ENCODE assay signal across 22 mouse cellular contexts in genomic region chr1:128860537-128860936, GRCm38 (mm10).
A peak's percentile ranks its signal among the peaks of the same experiment; 100 is the strongest.
DNase-seq lines count a peak whose midpoint lies in the region; ATAC-seq and TF ChIP-seq lines count a peak whose summit lies in the region.
"Had no signal": no experiment of that assay in that cellular context is flagged by ENCODE, and none has a peak within 500 bp of the region (broad histone marks: within the 10 kb centered on the region; RNA-seq: fewer than 3 reads in every experiment).

No protein-coding gene starts in this region.

- no peaks in the 10 kb centered on the region for H3K36me3 ChIP-seq in forebrain, embryonic 11.5 days (ENCODE audit: control insufficient read depth, insufficient read depth, low read length)
- no peaks in the 10 kb centered on the region for H3K36me3 ChIP-seq in forebrain, postnatal 0 days (ENCODE audit: insufficient read depth)
- no peaks in the 10 kb centered on the region for H3K36me3 ChIP-seq in neural tube, embryonic 12.5 days
- no peaks in the 10 kb centered on the region for H3K36me3 ChIP-seq in neural tube, embryonic 15.5 days
- no peaks in the 10 kb centered on the region for H3K36me3 ChIP-seq in forebrain, embryonic 15.5 days
- H3K36me3 ChIP-seq: heart, embryonic 10.5 days; kidney, embryonic 15.5 days; limb, embryonic 13.5 days; liver, embryonic 12.5 days; neural tube, embryonic 13.5 days had no signal

- H3K9me3 ChIP-seq in forebrain, embryonic 11.5 days (ENCODE audit: control insufficient read depth, low read length) = no peaks in the 10 kb centered on the region
- H3K9me3 ChIP-seq in forebrain, postnatal 0 days (ENCODE audit: low read length) = no peaks in the 10 kb centered on the region
- H3K9me3 ChIP-seq in neural tube, embryonic 12.5 days = no peaks in the 10 kb centered on the region
- H3K9me3 ChIP-seq in neural tube, embryonic 15.5 days (replicated peaks) = no peaks in the 10 kb centered on the region
- no peaks in the 10 kb centered on the region for H3K9me3 ChIP-seq in forebrain, embryonic 15.5 days
- H3K9me3 ChIP-seq: heart, embryonic 10.5 days; kidney, embryonic 15.5 days; limb, embryonic 13.5 days; liver, embryonic 12.5 days; neural tube, embryonic 13.5 days had no signal

- no peaks in the 10 kb centered on the region for H3K27me3 ChIP-seq in forebrain, embryonic 11.5 days (ENCODE audit: control insufficient read depth, insufficient read depth, low read length)
- no peaks in the 10 kb centered on the region for H3K27me3 ChIP-seq in forebrain, postnatal 0 days (ENCODE audit: insufficient read depth, low read length)
- H3K27me3 ChIP-seq in neural tube, embryonic 12.5 days (replicated peaks) = no peaks in the 10 kb centered on the region
- no peaks in the 10 kb centered on the region for H3K27me3 ChIP-seq in neural tube, embryonic 15.5 days (replicated peaks)
- no peaks in the 10 kb centered on the region for H3K27me3 ChIP-seq in forebrain, embryonic 15.5 days
- H3K27me3 ChIP-seq: kidney, embryonic 15.5 days; limb, embryonic 13.5 days; liver, embryonic 12.5 days; neural tube, embryonic 13.5 days had no signal

- WGBS in forebrain, embryonic 11.5 days = 0% methylated on average over 1 of the region's 1 CpGs
- WGBS in forebrain, postnatal 0 days = 5% methylated on average over 1 of the region's 1 CpGs
- 19% methylated on average over 1 of the region's 1 CpGs for WGBS in neural tube, embryonic 12.5 days
- WGBS in neural tube, embryonic 15.5 days = 28% methylated on average over 1 of the region's 1 CpGs
- 5% methylated on average over 1 of the region's 1 CpGs for WGBS in forebrain, embryonic 15.5 days

- ATAC-seq in forebrain, embryonic 11.5 days (replicated peaks; ENCODE audit: low FRiP score) = peak; percentile 47
- ATAC-seq in forebrain, postnatal 0 days = no peak
- ATAC-seq in neural tube, embryonic 12.5 days (ENCODE audit: low FRiP score, low read depth) = peak; percentile 41; the same call in 1 of the 2 replicates
- ATAC-seq in neural tube, embryonic 15.5 days (ENCODE audit: low FRiP score) = no peak
- ATAC-seq in forebrain, embryonic 15.5 days (replicated peaks) = peak; percentile 41; the same call in 1 of the 2 replicates
- ATAC-seq: CD4-positive, CD25-positive, alpha-beta regulatory T cell, adult 4 months; liver, embryonic 12.5 days had no signal

- no peak for TF ChIP-seq CTCF in forebrain, postnatal 0 days (IDR thresholded peaks at IDR 0.05; ENCODE audit: low read depth)

- H3K4me1 ChIP-seq in forebrain, embryonic 11.5 days (replicated peaks; ENCODE audit: control insufficient read depth, insufficient read depth, low read length) = peaks cover 8% of the 10 kb centered on the region
- no peaks in the 10 kb centered on the region for H3K4me1 ChIP-seq in forebrain, postnatal 0 days (ENCODE audit: insufficient read depth)
- 0 out of 2 replicates have a peak, but pooled peaks cover 10% of the 10 kb centered on the region for H3K4me1 ChIP-seq in neural tube, embryonic 12.5 days
- H3K4me1 ChIP-seq in neural tube, embryonic 15.5 days = no peaks in the 10 kb centered on the region
- peaks cover 11% of the 10 kb centered on the region; the same call in 1 of the 2 replicates for H3K4me1 ChIP-seq in forebrain, embryonic 15.5 days
- H3K4me1 ChIP-seq: heart, embryonic 10.5 days; kidney, embryonic 15.5 days; limb, embryonic 13.5 days; liver, embryonic 12.5 days had no signal

- H3K4me3 ChIP-seq in forebrain, embryonic 11.5 days (ENCODE audit: low read depth, low read length) = no peak overlapping the region
- no peak overlapping the region for H3K4me3 ChIP-seq in forebrain, postnatal 0 days (ENCODE audit: low read depth, low read length)
- H3K4me3 ChIP-seq in neural tube, embryonic 12.5 days = no peak overlapping the region
- no peak overlapping the region for H3K4me3 ChIP-seq in neural tube, embryonic 15.5 days (replicated peaks)
- no peak overlapping the region for H3K4me3 ChIP-seq in forebrain, embryonic 15.5 days
- H3K4me3 ChIP-seq: heart, embryonic 10.5 days; kidney, embryonic 15.5 days; limb, embryonic 13.5 days; liver, embryonic 12.5 days; neural tube, embryonic 13.5 days had no signal

- DNase-seq in forebrain, embryonic 11.5 days (ENCODE audit: low spot score) = no peak
- no peak for DNase-seq in forebrain, postnatal 0 days
- DNase-seq in right cerebral cortex, postnatal 4 days = no peak
- no peak for DNase-seq in adipocyte (ENCODE audit: low spot score)
- DNase-seq: adrenal gland, adult 8-10 months; cerebellum, adult 11-12 months; cerebellum, postnatal 14 days; kidney, adult 11 months; kidney, postnatal 36 days; layer of hippocampus, adult 9-11 months; lung, adult 2 months; lung, postnatal 14 days; right cerebral cortex, adult 18-20 months had no signal

- H3K27ac ChIP-seq in forebrain, embryonic 11.5 days (ENCODE audit: low read depth, low read length) = peak overlapping the region; percentile 48
- H3K27ac ChIP-seq in forebrain, postnatal 0 days (ENCODE audit: low read depth, low read length) = no peak overlapping the region
- H3K27ac ChIP-seq in neural tube, embryonic 12.5 days = no peak overlapping the region
- H3K27ac ChIP-seq in neural tube, embryonic 15.5 days (replicated peaks) = no peak overlapping the region
- no peak overlapping the region for H3K27ac ChIP-seq in forebrain, embryonic 15.5 days (replicated peaks)
- H3K27ac ChIP-seq: heart, embryonic 10.5 days; kidney, embryonic 15.5 days; limb, embryonic 13.5 days; liver, embryonic 12.5 days; neural tube, embryonic 13.5 days had no signal

- peak overlapping the region; percentile 15; the same call in 1 of the 2 replicates for H3K4me2 ChIP-seq in forebrain, embryonic 11.5 days (ENCODE audit: low read depth, low read length, severe bottlenecking)
- H3K4me2 ChIP-seq in forebrain, postnatal 0 days (ENCODE audit: low read depth) = no peak overlapping the region
- H3K4me2 ChIP-seq in neural tube, embryonic 12.5 days (replicated peaks) = 0 out of 2 replicates have a peak overlapping the region, but pooled peaks have one; percentile 7
- H3K4me2 ChIP-seq in neural tube, embryonic 15.5 days = no peak overlapping the region
- H3K4me2 ChIP-seq in forebrain, embryonic 15.5 days (replicated peaks) = no peak overlapping the region
- H3K4me2 ChIP-seq: kidney, embryonic 15.5 days; limb, embryonic 13.5 days; liver, embryonic 12.5 days; neural tube, embryonic 13.5 days had no signal

- H3K9ac ChIP-seq in forebrain, embryonic 11.5 days (ENCODE audit: low read length) = no peak overlapping the region
- no peak overlapping the region for H3K9ac ChIP-seq in forebrain, postnatal 0 days
- no peak overlapping the region for H3K9ac ChIP-seq in neural tube, embryonic 12.5 days
- no peak overlapping the region for H3K9ac ChIP-seq in neural tube, embryonic 15.5 days (replicated peaks)
- H3K9ac ChIP-seq in forebrain, embryonic 15.5 days (replicated peaks) = no peak overlapping the region
- H3K9ac ChIP-seq: kidney, embryonic 15.5 days; limb, embryonic 13.5 days; liver, embryonic 12.5 days; neural tube, embryonic 13.5 days had no signal

Comparison
In these comparisons a context has a peak if more than half of its experiments do, and no peak if none do; other contexts are left out.
1. ATAC-seq: peak in forebrain, embryonic 11.5 days (single experiment), neural tube, embryonic 12.5 days (single experiment) and forebrain, embryonic 15.5 days (single experiment); none in forebrain, postnatal 0 days (single experiment) and neural tube, embryonic 15.5 days (single experiment).
2. H3K4me2 ChIP-seq: peak in forebrain, embryonic 11.5 days (single experiment) and neural tube, embryonic 12.5 days (single experiment); none in forebrain, postnatal 0 days (single experiment), neural tube, embryonic 15.5 days (single experiment) and forebrain, embryonic 15.5 days (single experiment).